Mouse (Mus musculus): ENCODE measurements around the gene Klhl34.

Klhl34 gene

GRCm38 (mm10) chrX:157818207-157818920 is at the start of gene Klhl34:
TSS of gene Klhl34 (plus strand) at chrX:157818435.
- peak in 1 of 2 experiments; percentile 27 for DNase-seq (ENCODE audit: low spot score in 2 of 2)

GRCm38 (mm10) chrX:157801669-157802068 is 16.6 kb upstream of the Klhl34 start:
- DNase-seq (ENCODE audit: low spot score in 2 of 2), result no peak

GRCm38 (mm10) chrX:157809721-157810120 is 8.5 kb upstream of the Klhl34 start:
- DNase-seq (ENCODE audit: low spot score in 2 of 2), result no peak

GRCm38 (mm10) chrX:157817571-157818206 is 546 bp upstream of the Klhl34 start:
- peak in 1 of 2 experiments; percentile 24 for DNase-seq (ENCODE audit: low spot score in 2 of 2)

GRCm38 (mm10) chrX:157818921-157819260 is 656 bp downstream of the Klhl34 start:
- peak in 1 of 2 experiments; percentile 26 for DNase-seq (ENCODE audit: low spot score in 2 of 2)

- no peak for DNase-seq (ENCODE audit: low spot score in 2 of 2)
Observed at GRCm38 (mm10) chrX:157829983-157830382, 11.7 kb downstream of the Klhl34 start.

Data from right cerebral cortex, postnatal 10 days (tissue).